ENCODE assay signal across 10 mouse cellular contexts in the genomic region with DNA sequence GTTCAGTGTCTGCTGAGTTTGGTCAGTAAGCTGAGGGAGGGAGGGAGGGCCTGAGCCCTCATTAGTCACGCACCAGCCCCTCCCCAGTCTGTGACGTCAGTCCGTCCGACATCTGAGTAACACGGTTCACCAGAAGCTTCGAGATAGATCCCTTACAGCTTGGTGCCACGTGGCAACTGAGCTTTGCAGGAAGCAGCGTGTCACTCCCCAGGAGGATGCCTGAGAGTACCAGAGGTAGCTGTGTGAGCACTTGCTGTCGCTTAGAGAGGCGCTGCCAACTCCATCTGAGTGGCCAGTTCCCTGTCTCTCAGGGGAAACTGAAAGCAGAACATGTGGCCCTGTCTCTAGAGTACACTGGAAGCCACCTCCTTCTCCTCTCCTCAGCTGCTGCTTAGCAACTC. TPM values are rescaled to one million over a fixed set of nuclear protein-coding genes. Genes with fewer than 3 reads are reported as not detected.
A peak's percentile ranks its signal among the peaks of the same experiment; 100 is the strongest.
DNase-seq lines count a peak whose midpoint lies in the region; ATAC-seq and TF ChIP-seq lines count a peak whose summit lies in the region.
"Had no signal": no experiment of that assay in that cellular context is flagged by ENCODE, and none has a peak within 500 bp of the region (broad histone marks: within the 10 kb centered on the region; RNA-seq: fewer than 3 reads in every experiment).

No protein-coding gene starts in this region.

- no peak overlapping the region for H3K4me2 ChIP-seq in heart, embryonic 12.5 days
- peak overlapping the region; percentile 53 for H3K4me2 ChIP-seq in CH12.LX (ENCODE audit: insufficient read depth, low read depth, poor library complexity, severe bottlenecking)
- H3K4me2 ChIP-seq in intestine, embryonic 16.5 days (ENCODE audit: low read depth, low read length) = no peak overlapping the region
- no peak overlapping the region for H3K4me2 ChIP-seq in forebrain, embryonic 16.5 days (ENCODE audit: low read length)
- H3K4me2 ChIP-seq: liver, embryonic 15.5 days had no signal

- H3K36me3 ChIP-seq in heart, embryonic 12.5 days = peaks cover 52% of the 10 kb centered on the region
- peaks cover 30 to 80% of the 10 kb centered on the region in 2 experiments for H3K36me3 ChIP-seq in CH12.LX (replicated peaks in 1 of 2; ENCODE audit: control insufficient read depth in 1 of 2, insufficient read depth in 1 of 2, low read length in 1 of 2)
- H3K36me3 ChIP-seq in intestine, embryonic 16.5 days (ENCODE audit: control insufficient read depth, insufficient read depth, low read length) = peaks cover 2% of the 10 kb centered on the region; the same call in 1 of the 2 replicates
- H3K36me3 ChIP-seq in forebrain, embryonic 16.5 days (ENCODE audit: control insufficient read depth, insufficient read depth) = peaks cover 3% of the 10 kb centered on the region; the same call in 1 of the 2 replicates

- no peaks in the 10 kb centered on the region for H3K79me2 ChIP-seq in CH12.LX (replicated peaks; ENCODE audit: control insufficient read depth, extremely low read depth, insufficient read depth, poor library complexity, severe bottlenecking)

- H3K9me3 ChIP-seq in heart, embryonic 12.5 days (replicated peaks) = no peaks in the 10 kb centered on the region
- no peaks in the 10 kb centered on the region for H3K9me3 ChIP-seq in CH12.LX (replicated peaks; ENCODE audit: low read length)
- no peaks in the 10 kb centered on the region for H3K9me3 ChIP-seq in intestine, embryonic 16.5 days (ENCODE audit: control insufficient read depth, low read length)
- H3K9me3 ChIP-seq in forebrain, embryonic 16.5 days (ENCODE audit: control insufficient read depth, low read length) = no peaks in the 10 kb centered on the region
- H3K9me3 ChIP-seq: G1E; liver, embryonic 15.5 days had no signal

- TF ChIP-seq POLR2A in CH12.LX (IDR thresholded peaks at IDR 0.05; ENCODE audit: low read depth, low read length) = peak; percentile 81

- no peak overlapping the region for H3K4me3 ChIP-seq in heart, embryonic 12.5 days
- peak overlapping the region; percentile 29 to 54 (median 31) for H3K4me3 ChIP-seq in CH12.LX (replicated peaks in 1 of 3; ENCODE audit: low read depth in 2 of 3, low read length in 2 of 3, poor library complexity in 1 of 3)
- no peak overlapping the region for H3K4me3 ChIP-seq in intestine, embryonic 16.5 days (ENCODE audit: low read length)
- H3K4me3 ChIP-seq in forebrain, embryonic 16.5 days (replicated peaks; ENCODE audit: low read length) = no peak overlapping the region
- H3K4me3 ChIP-seq: liver, embryonic 15.5 days had no signal

- H3K4me1 ChIP-seq in heart, embryonic 12.5 days (replicated peaks) = 0 out of 2 replicates have a peak, but pooled peaks cover 6% of the 10 kb centered on the region
- H3K4me1 ChIP-seq in CH12.LX (ENCODE audit: control insufficient read depth in 1 of 2, insufficient read depth in 2 of 2) = peaks cover 17 to 36% of the 10 kb centered on the region in 2 experiments
- peaks cover 3% of the 10 kb centered on the region; the same call in 1 of the 2 replicates for H3K4me1 ChIP-seq in intestine, embryonic 16.5 days (ENCODE audit: control insufficient read depth, insufficient read depth, low read length)
- H3K4me1 ChIP-seq in forebrain, embryonic 16.5 days (replicated peaks; ENCODE audit: control insufficient read depth, insufficient read depth, low read length) = peaks cover 6% of the 10 kb centered on the region
- H3K4me1 ChIP-seq: liver, embryonic 15.5 days had no signal

- ATAC-seq in heart, embryonic 12.5 days (ENCODE audit: insufficient number of reproducible peaks, low FRiP score) = no peak
- ATAC-seq in intestine, embryonic 16.5 days = peak; percentile 11; the same call in 1 of the 2 replicates
- no peak for ATAC-seq in forebrain, embryonic 16.5 days

- no peak overlapping the region for H3K9ac ChIP-seq in heart, embryonic 12.5 days
- no peak overlapping the region for H3K9ac ChIP-seq in CH12.LX (ENCODE audit: insufficient read depth, low read depth)
- no peak overlapping the region for H3K9ac ChIP-seq in intestine, embryonic 16.5 days (ENCODE audit: low read depth, low read length)
- H3K9ac ChIP-seq in forebrain, embryonic 16.5 days (replicated peaks; ENCODE audit: low read depth, low read length) = no peak overlapping the region
- H3K9ac ChIP-seq: liver, embryonic 15.5 days had no signal

- H3K27ac ChIP-seq in heart, embryonic 12.5 days (ENCODE audit: poor library complexity, severe bottlenecking) = no peak overlapping the region
- peak overlapping the region; percentile 87 for H3K27ac ChIP-seq in CH12.LX (ENCODE audit: insufficient read depth, low read depth)
- no peak overlapping the region for H3K27ac ChIP-seq in intestine, embryonic 16.5 days (ENCODE audit: low read length)
- H3K27ac ChIP-seq in forebrain, embryonic 16.5 days (ENCODE audit: low read length) = no peak overlapping the region
- H3K27ac ChIP-seq: liver, embryonic 15.5 days had no signal

- in situ Hi-C loops in CH12.LX (cut with MboI; ENCODE audit: low pct_ligation_motif_present, low pct_unique_long_range_greater_than_20kb, low sequenced_read_pairs) = no loop called here

- H3K27me3 ChIP-seq in heart, embryonic 12.5 days (replicated peaks) = no peaks in the 10 kb centered on the region
- H3K27me3 ChIP-seq in CH12.LX (replicated peaks) = no peaks in the 10 kb centered on the region
- no peaks in the 10 kb centered on the region for H3K27me3 ChIP-seq in intestine, embryonic 16.5 days (replicated peaks; ENCODE audit: control insufficient read depth, insufficient read depth, low read length)
- no peaks in the 10 kb centered on the region for H3K27me3 ChIP-seq in forebrain, embryonic 16.5 days (replicated peaks; ENCODE audit: control insufficient read depth, insufficient read depth, low read length)
- H3K27me3 ChIP-seq: liver, embryonic 15.5 days had no signal

- TF ChIP-seq CTCF in CH12.LX (conservative IDR thresholded peaks at IDR 0.05 in 1 of 2, IDR thresholded peaks at IDR 0.05 in 1 of 2; ENCODE audit: low read depth in 2 of 2, low read length in 2 of 2) = no peak

- TF ChIP-seq EP300 in CH12.LX (IDR thresholded peaks at IDR 0.05; ENCODE audit: low read length) = peak; percentile 73

- DNase-seq in heart, adult 18-20 months = peak; percentile 36 to 53
- DNase-seq in CH12.LX (ENCODE audit: extremely low read depth) = peak; percentile 98
- peak; percentile 31 for DNase-seq in embryo, embryonic 9.5 days (ENCODE audit: extremely low spot score)
- peak; percentile 27 for DNase-seq in neural tube, embryonic 10.5 days (ENCODE audit: extremely low spot score, low spot score)
- DNase-seq in cerebellum, adult 11 months = no peak

- dilution Hi-C loops in CH12.LX (cut with MboI; ENCODE audit: extremely low pct_ligation_motif_present, extremely low pct_unique_long_range_greater_than_20kb, low sequenced_read_pairs) = no loop called here

- WGBS in heart, embryonic 12.5 days = 46% methylated on average over 10 of the region's 10 CpGs
- WGBS in intestine, embryonic 16.5 days = 56% methylated on average over 10 of the region's 10 CpGs
- WGBS in forebrain, embryonic 16.5 days = 51% methylated on average over 10 of the region's 10 CpGs

- TF ChIP-seq RAD21 in CH12.LX (IDR thresholded peaks at IDR 0.05; ENCODE audit: low read depth, low read length) = no peak; the same call in 1 of the 2 replicates

TF ChIP-seq in CH12.LX, 34 proteins besides CTCF, POLR2A, EP300 and RAD21 (continues in another document):
- peak; percentile 55; the same call in 1 of the 2 replicates for TF ChIP-seq ZMIZ1 (IDR thresholded peaks at IDR 0.05; ENCODE audit: low read depth, low read length)
- no peak for TF ChIP-seq CHD2 (IDR thresholded peaks at IDR 0.05; ENCODE audit: low read length)
- TF ChIP-seq MXI1 (IDR thresholded peaks at IDR 0.05; ENCODE audit: low read depth, low read length) = peak; percentile 99
- peak; percentile 66 for TF ChIP-seq NELFE (IDR thresholded peaks at IDR 0.05; ENCODE audit: low read depth, low read length)
- TF ChIP-seq MAX (IDR thresholded peaks at IDR 0.05; ENCODE audit: low read length) = peak; percentile 100
- no peak for TF ChIP-seq E2F4 (IDR thresholded peaks at IDR 0.05; ENCODE audit: insufficient replicate concordance, low read depth, low read length)
- TF ChIP-seq HCFC1 (IDR thresholded peaks at IDR 0.05; ENCODE audit: low read depth, low read length) = peak; percentile 57; the same call in 1 of the 2 replicates
- TF ChIP-seq USF1 (IDR thresholded peaks at IDR 0.05; ENCODE audit: low read depth, low read length) = peak; percentile 57
- peak; percentile 67 for TF ChIP-seq JUND (conservative IDR thresholded peaks at IDR 0.05; ENCODE audit: low read depth, low read length)
- TF ChIP-seq BHLHE40 (IDR thresholded peaks at IDR 0.05; ENCODE audit: low read depth, low read length) = peak; percentile 71
- peak; percentile 63 for TF ChIP-seq USF2 (conservative IDR thresholded peaks at IDR 0.05; ENCODE audit: low read depth, low read length)
- peak; percentile 100 for TF ChIP-seq MYC (IDR thresholded peaks at IDR 0.05; ENCODE audit: low read depth, low read length)
- TF ChIP-seq ELF1 (IDR thresholded peaks at IDR 0.05; ENCODE audit: low read depth, low read length) = peak; percentile 79
- no peak for TF ChIP-seq SMC3 (IDR thresholded peaks at IDR 0.05; ENCODE audit: low read depth, low read length)
- no peak for TF ChIP-seq UBTF (IDR thresholded peaks at IDR 0.05; ENCODE audit: low read depth, low read length)
- TF ChIP-seq MAFK (IDR thresholded peaks at IDR 0.05; ENCODE audit: insufficient replicate concordance, low read length) = no peak
- peak; percentile 92 for TF ChIP-seq MAZ (IDR thresholded peaks at IDR 0.05; ENCODE audit: low read depth, low read length)
- peak; percentile 64; the same call in 1 of the 2 replicates for TF ChIP-seq POLR2AphosphoS2 (IDR thresholded peaks at IDR 0.05; ENCODE audit: low read depth, low read length)
- peak; percentile 50; the same call in 1 of the 2 replicates for TF ChIP-seq JUN (IDR thresholded peaks at IDR 0.05; ENCODE audit: insufficient read depth, low read depth, low read length)
- TF ChIP-seq ZC3H11A (IDR thresholded peaks at IDR 0.05; ENCODE audit: low read depth, low read length) = no peak
- no peak for TF ChIP-seq KAT2A (IDR thresholded peaks at IDR 0.05; ENCODE audit: insufficient replicate concordance, low read length)
- peak; percentile 67; the same call in 1 of the 2 replicates for TF ChIP-seq TCF12 (IDR thresholded peaks at IDR 0.05; ENCODE audit: low read depth, low read length)
- TF ChIP-seq IRF4 (IDR thresholded peaks at IDR 0.05; ENCODE audit: low read depth, low read length) = peak; percentile 62; the same call in 1 of the 2 replicates

RNA-seq across cellular contexts. Expression of a gene that starts 49.8 kb away (rescaled TPM):
- 10 to 100 TPM; 27.8 to 30.2 TPM for total RNA-seq in heart, adult 18-20 months (2021)
- polyA plus RNA-seq in heart, embryonic 12.5 days (2016; fragmentation: Nextera tagmentation; extraction: Ambion mirVana) = 67.8 and 70.4 TPM in 2 replicates
- total RNA-seq in CH12.LX (2012; rRNA removed) = 59.7 and 67.2 TPM in 2 replicates
- total RNA-seq in CH12.LX (2014; rRNA removed) = 63.2 and 70.6 TPM in 2 replicates
- polyA plus RNA-seq in CH12.LX (2012; ENCODE audit: insufficient read length, low read depth) = 50.3 and 67.9 TPM in 2 replicates
- 92.2 and 94.3 TPM in 2 replicates for polyA plus RNA-seq in intestine, embryonic 16.5 days (2015; fragmentation: Nextera tagmentation; extraction: Ambion mirVana)
- polyA plus RNA-seq in forebrain, embryonic 16.5 days (2015; fragmentation: Nextera tagmentation; extraction: Ambion mirVana) = 83.4 and 96.5 TPM in 2 replicates

Comparison
In these comparisons a context has a peak if more than half of its experiments do, and no peak if none do; other contexts are left out.
1. H3K4me3 ChIP-seq: peak in CH12.LX (3 of 3); none in heart, embryonic 12.5 days (single experiment), intestine, embryonic 16.5 days (single experiment) and forebrain, embryonic 16.5 days (single experiment).